Mouse (Mus musculus) small intestine, adult 2 months (tissue): ENCODE data around the gene Olfr875. TPM values are rescaled to one million over a fixed set of nuclear protein-coding genes. Genes with fewer than 3 reads are reported as not detected.

Experiments
- H3K27ac ChIP-seq: fragments of 200-500 bp; 2 replicates; pipeline ENCODE4 v1.5.1; 2012; ENCODE audit warnings: low read depth, low read length, control low read depth, inconsistent platforms; ENCODE audit not compliant: insufficient read depth
- H3K27me3 ChIP-seq: fragments of 200-500 bp; 2 replicates; pipeline ENCODE4 v1.6.1; 2012; ENCODE audit warnings: mild to moderate bottlenecking, moderate library complexity, low read length, inconsistent platforms; ENCODE audit not compliant: control insufficient read depth, insufficient read depth
- H3K36me3 ChIP-seq: fragments of 200-500 bp; 2 replicates; pipeline ENCODE4 v1.6.1; 2012; ENCODE audit warnings: mild to moderate bottlenecking, low read length, control low read depth, inconsistent platforms; ENCODE audit not compliant: control insufficient read depth, insufficient read depth
- H3K4me1 ChIP-seq: fragments of 200-500 bp; 2 replicates; pipeline ENCODE4 v1.6.1; 2012; ENCODE audit warnings: low read length, inconsistent platforms, mixed read lengths; ENCODE audit not compliant: control insufficient read depth, insufficient read depth, insufficient read length
- H3K4me3 ChIP-seq: fragments of 200-500 bp; 2 replicates; pipeline ENCODE4 v1.5.1; 2012; ENCODE audit warnings: low read depth, mild to moderate bottlenecking, control low read depth, inconsistent platforms, low read length, moderate library complexity
- CTCF ChIP-seq: fragments of 200-500 bp; IDR thresholded peaks from 2 replicates; pipeline ENCODE4 v1.5.1; 2012; ENCODE audit warnings: low read depth, mild to moderate bottlenecking, control low read depth, inconsistent platforms, low read length, moderate library complexity, mixed read lengths; ENCODE audit not compliant: insufficient replicate concordance, insufficient read length; ENCODE audit errors: extremely low read depth
- POLR2A ChIP-seq: fragments of 200-500 bp; IDR thresholded peaks from 2 replicates; pipeline ENCODE4 v1.6.1; 2012; ENCODE audit warnings: low read depth, mild to moderate bottlenecking, control low read depth, inconsistent platforms, low read length, moderate library complexity
- WGBS: fragments of 180-500 bp; shearing (Covaris S2); methylation state at CpG from one replicate; pipeline ENCODE4 v1.1.7; 2018; 5-methylcytosine and 5-hydroxymethylcytosine counted together
- polyA plus RNA-seq: library from polyadenylated mRNA; depleted of rRNA; stranded (reverse); fragments of >200 nt; gene quantifications from 2 replicates; pipeline ENCODE4 v1.2.3, GENCODE M21; 2012; rRNA removed

The Olfr875 gene
- polyA plus RNA-seq, 1 experiment: not detected

DNA sequence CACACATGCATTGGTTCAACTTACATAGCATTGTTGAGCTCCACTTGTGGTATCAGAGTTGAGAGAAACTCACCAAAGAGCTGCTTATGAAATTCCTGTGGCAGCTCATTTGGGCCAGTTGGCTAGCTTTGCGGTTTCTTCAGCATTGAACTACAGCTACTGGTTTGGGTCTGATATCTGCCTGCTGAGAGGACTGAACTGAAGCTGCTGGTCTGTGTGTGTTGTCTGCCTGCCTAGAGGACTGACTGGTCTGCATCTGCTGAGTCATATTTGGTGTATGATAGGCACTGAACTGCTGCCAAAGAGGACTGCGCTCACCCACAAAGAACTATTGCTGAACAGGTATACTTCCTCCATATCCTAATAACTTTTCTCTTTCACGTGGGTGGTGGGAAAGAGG lies 36.8 kb downstream of the Olfr875 start:
- no peaks in the 10 kb centered on the region for H3K4me1 ChIP-seq
- WGBS: 82% methylated on average over 3 of the region's 3 CpGs
- H3K36me3 ChIP-seq: no peaks in the 10 kb centered on the region
- no peak overlapping the region for H3K27ac ChIP-seq
- no peak overlapping the region for H3K4me3 ChIP-seq
- TF ChIP-seq POLR2A (no peak), CTCF (no peak)
- no peaks in the 10 kb centered on the region for H3K27me3 ChIP-seq

DNA sequence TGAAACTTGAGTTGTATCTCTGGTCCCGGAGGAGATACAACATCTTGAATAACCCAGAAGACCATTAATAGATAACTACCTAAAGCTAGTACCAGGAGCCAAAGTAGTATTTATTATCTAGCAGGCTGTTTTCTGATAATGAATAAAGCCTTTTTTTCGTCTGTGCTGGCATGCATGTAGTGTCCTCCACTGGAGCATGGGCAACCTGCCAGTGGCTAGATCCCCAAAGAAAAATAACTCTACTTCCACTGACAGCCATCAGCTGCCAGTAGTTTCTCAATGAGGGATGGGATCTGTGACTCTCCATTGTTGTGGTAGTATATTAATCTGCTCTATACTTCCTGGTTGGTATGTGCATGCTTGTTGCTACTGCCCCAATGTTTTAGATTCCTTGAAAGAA lies 37.3 kb downstream of the Olfr875 start:
- Histone ChIP-seq H3K4me3 (no peak overlapping the region), H3K4me1 (no peaks in the 10 kb centered on the region), H3K36me3 (no peaks in the 10 kb centered on the region), H3K27me3 (no peaks in the 10 kb centered on the region), H3K27ac (no peak overlapping the region)
- WGBS: 47% methylated on average over 2 of the region's 2 CpGs
- no peak for TF ChIP-seq CTCF
- no peak for TF ChIP-seq POLR2A

DNA sequence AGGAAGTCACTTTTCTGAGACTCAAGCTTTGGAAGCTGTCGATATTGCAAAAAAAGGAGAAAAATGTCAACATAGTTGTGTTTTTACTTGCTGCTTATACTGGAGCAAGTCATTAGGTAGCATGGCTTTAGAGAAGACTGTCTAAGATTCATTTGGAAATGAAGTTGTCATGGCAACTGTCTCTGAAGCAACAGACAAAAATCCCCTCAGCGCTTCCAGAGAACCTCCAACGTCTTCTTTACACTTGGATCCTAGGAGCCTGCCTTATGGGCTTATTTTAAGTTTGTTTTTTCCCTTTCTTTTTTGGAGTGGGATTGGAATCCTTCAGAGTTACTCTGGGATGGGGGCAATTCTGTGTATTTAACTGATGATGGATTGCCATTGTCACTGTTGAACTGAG lies 43.0 kb downstream of the Olfr875 start:
- Histone ChIP-seq H3K4me1 (no peaks in the 10 kb centered on the region), H3K36me3 (no peaks in the 10 kb centered on the region), H3K4me3 (no peak overlapping the region), H3K27me3 (no peaks in the 10 kb centered on the region), H3K27ac (no peak overlapping the region)
- TF ChIP-seq CTCF (no peak), POLR2A (no peak)
- 82% methylated on average over 3 of the region's 3 CpGs for WGBS

Other genes starting within 250 kb of the Olfr875 start
- gene Esam, start 243.8 kb upstream of the Olfr875 start, polyA plus RNA-seq: 10.1 and 13.6 TPM in 2 replicates
- 2.7 and 56.1 TPM in 2 replicates for gene Vsig2, start 232.6 kb upstream of the Olfr875 start, polyA plus RNA-seq
- gene Nrgn, start 219.0 kb upstream of the Olfr875 start, polyA plus RNA-seq: 3.1 and 7.8 TPM in 2 replicates
- gene Siae, start 216.2 kb upstream of the Olfr875 start, polyA plus RNA-seq: 2.7 and 8.0 TPM in 2 replicates
- gene Spa17, start 158.1 kb upstream of the Olfr875 start, polyA plus RNA-seq: 0.39 and 0.42 TPM in 2 replicates
- gene Tbrg1, start 114.5 kb upstream of the Olfr875 start, polyA plus RNA-seq: 22.4 and 45.1 TPM in 2 replicates
- gene Panx3, start 102.6 kb upstream of the Olfr875 start, polyA plus RNA-seq: not detected in 2 replicates
- not detected in 2 replicates for gene Olfr160, start 55.6 kb upstream of the Olfr875 start, polyA plus RNA-seq
- not detected in 2 replicates for gene Olfr874, start 26.8 kb upstream of the Olfr875 start, polyA plus RNA-seq
- not detected in 2 replicates for gene Olfr876, start 31.2 kb downstream of the Olfr875 start, polyA plus RNA-seq
- 0.18 TPM in 1 of 2 replicates, not detected in the other for gene Olfr877, start 82.4 kb downstream of the Olfr875 start, polyA plus RNA-seq
- gene Olfr145, start 124.9 kb downstream of the Olfr875 start, polyA plus RNA-seq: not detected in 2 replicates
- not detected in 2 replicates for gene Olfr878, start 146.0 kb downstream of the Olfr875 start, polyA plus RNA-seq
- not detected in 2 replicates for gene Olfr881, start 220.0 kb downstream of the Olfr875 start, polyA plus RNA-seq